Comparison of ENCODE assay signal across 24 mouse cellular contexts in genomic region chr14:58087326-58087725, GRCm38 (mm10). TPM values are rescaled to one million over a fixed set of nuclear protein-coding genes. Genes with fewer than 3 reads are reported as not detected.
DNase-seq lines count a peak whose midpoint lies in the region; ATAC-seq and TF ChIP-seq lines count a peak whose summit lies in the region.
"Had no signal": no experiment of that assay in that cellular context is flagged by ENCODE, and none has a peak within 500 bp of the region (broad histone marks: within the 10 kb centered on the region; RNA-seq: fewer than 3 reads in every experiment).

No protein-coding gene starts in this region.

- H3K4me2 ChIP-seq in intestine, postnatal 0 days (replicated peaks; ENCODE audit: low read depth): peak overlapping the region; percentile 35; the same call in 1 of the 2 replicates
- H3K4me2 ChIP-seq: embryonic facial prominence, embryonic 15.5 days; forebrain, embryonic 15.5 days; heart, embryonic 12.5 days; hindbrain, embryonic 12.5 days; limb, embryonic 13.5 days; liver, embryonic 12.5 days; midbrain, embryonic 11.5 days had no signal

- DNase-seq in cerebellum, adult 18-20 months: peak; percentile 38
- DNase-seq in cerebellum, adult 9-11 months: no peak
- peak; percentile 58 for DNase-seq in kidney, adult 2 months
- no peak for DNase-seq in kidney, postnatal 4 days
- DNase-seq in ES-CJ7 (ENCODE audit: low read depth, low spot score): peak; percentile 84
- no peak for DNase-seq in heart, postnatal 10 days
- no peak for DNase-seq in left cerebral cortex, adult 8-10 months (ENCODE audit: low spot score in 2 of 2)
- DNase-seq: adrenal gland, postnatal 36 days; gastrocnemius, postnatal 25 days; heart, adult 18-20 months; heart, postnatal 14 days; lung, adult 18-20 months; lung, postnatal 10 days; thymus, postnatal 25 days had no signal

- no peak overlapping the region for H3K27ac ChIP-seq in kidney, adult 2 months (ENCODE audit: insufficient read depth, low read depth, low read length)
- no peak overlapping the region for H3K27ac ChIP-seq in intestine, postnatal 0 days (ENCODE audit: low read depth, low read length)
- H3K27ac ChIP-seq: embryonic facial prominence, embryonic 15.5 days; forebrain, embryonic 15.5 days; hindbrain, embryonic 12.5 days; layer of hippocampus, adult 2 months; limb, embryonic 13.5 days; liver, embryonic 12.5 days had no signal

- H3K9ac ChIP-seq in intestine, postnatal 0 days (ENCODE audit: low read depth, low read length): no peak overlapping the region
- H3K9ac ChIP-seq: embryonic facial prominence, embryonic 15.5 days; forebrain, embryonic 15.5 days; heart, embryonic 12.5 days; hindbrain, embryonic 12.5 days; limb, embryonic 13.5 days; liver, embryonic 12.5 days had no signal

- no peaks in the 10 kb centered on the region for H3K9me3 ChIP-seq in intestine, postnatal 0 days (ENCODE audit: control insufficient read depth)
- H3K9me3 ChIP-seq: embryonic facial prominence, embryonic 15.5 days; forebrain, embryonic 15.5 days; heart, embryonic 12.5 days; hindbrain, embryonic 12.5 days; liver, embryonic 12.5 days had no signal

- ATAC-seq in intestine, postnatal 0 days: peak; percentile 70
- ATAC-seq: forebrain, embryonic 15.5 days; liver, embryonic 12.5 days had no signal

- intact Hi-C loops in heart, postnatal 10 days (cut with DNase I): no loop called here

- H3K4me3 ChIP-seq in kidney, adult 2 months (ENCODE audit: insufficient read depth, low read depth, low read length): no peak overlapping the region
- no peak overlapping the region for H3K4me3 ChIP-seq in intestine, postnatal 0 days (ENCODE audit: low read depth, low read length)
- H3K4me3 ChIP-seq: embryonic facial prominence, embryonic 15.5 days; forebrain, embryonic 15.5 days; heart, embryonic 12.5 days; hindbrain, embryonic 12.5 days; layer of hippocampus, adult 2 months; limb, embryonic 13.5 days; liver, embryonic 12.5 days had no signal

- peaks cover 1% of the 10 kb centered on the region for H3K36me3 ChIP-seq in kidney, adult 2 months (ENCODE audit: control insufficient read depth, insufficient read depth, low read length)
- 0 out of 2 replicates have a peak, but pooled peaks cover 4% of the 10 kb centered on the region for H3K36me3 ChIP-seq in intestine, postnatal 0 days (ENCODE audit: control insufficient read depth, insufficient read depth)
- H3K36me3 ChIP-seq: embryonic facial prominence, embryonic 15.5 days; forebrain, embryonic 15.5 days; hindbrain, embryonic 12.5 days; limb, embryonic 13.5 days; liver, embryonic 12.5 days had no signal

- H3K27me3 ChIP-seq in kidney, adult 2 months (replicated peaks; ENCODE audit: control insufficient read depth, insufficient read depth, low read length): no peaks in the 10 kb centered on the region
- H3K27me3 ChIP-seq in intestine, postnatal 0 days (replicated peaks; ENCODE audit: control insufficient read depth, insufficient read depth, low read length): no peaks in the 10 kb centered on the region
- H3K27me3 ChIP-seq: forebrain, embryonic 15.5 days had no signal

- 42% methylated on average over 4 of the region's 4 CpGs for WGBS in kidney, adult 2 months
- 35% methylated on average over 4 of the region's 4 CpGs for WGBS in intestine, postnatal 0 days

- no peak for TF ChIP-seq POLR2A in kidney, adult 2 months (IDR thresholded peaks at IDR 0.05; ENCODE audit: low read depth, low read length)

- no peak for TF ChIP-seq CTCF in kidney, adult 2 months (conservative IDR thresholded peaks at IDR 0.05; ENCODE audit: insufficient read depth, insufficient read length, low read depth, low read length)
- no peak for TF ChIP-seq CTCF in intestine, postnatal 0 days (IDR thresholded peaks at IDR 0.05; ENCODE audit: low read depth)

- H3K4me1 ChIP-seq in kidney, adult 2 months (ENCODE audit: control insufficient read depth, insufficient read depth, low read length): no peaks in the 10 kb centered on the region
- H3K4me1 ChIP-seq in intestine, postnatal 0 days (replicated peaks; ENCODE audit: control insufficient read depth, insufficient read depth, low read length): no peaks in the 10 kb centered on the region
- H3K4me1 ChIP-seq: forebrain, embryonic 15.5 days; limb, embryonic 13.5 days; liver, embryonic 12.5 days had no signal

RNA-seq across cellular contexts. Expression of gene Fgf9, which starts 17.0 kb away (rescaled TPM):
- polyA plus RNA-seq in kidney, adult 2 months (2012; rRNA removed): 5.3 and 7.1 TPM in 2 replicates
- 5.7 TPM in 2 replicates for polyA plus RNA-seq in intestine, postnatal 0 days (2015; fragmentation: Nextera tagmentation; extraction: Ambion mirVana)
- 10 to 100 TPM in 1 of 2 experiments, 1 to 10 TPM in 1; 5.2 to 11.0 TPM for total RNA-seq in heart, postnatal 10 days (2021)
- total RNA-seq in left cerebral cortex, adult 8-10 months (2022): 10 to 100 TPM; 21.8 to 25.9 (median 23.7) TPM
- polyA plus RNA-seq: spleen, adult 2 months had no signal

Comparison
In these comparisons a context has a peak if more than half of its experiments do, and no peak if none do; other contexts are left out.
1. DNase-seq: peak in cerebellum, adult 18-20 months (2 of 2), kidney, adult 2 months (single experiment) and ES-CJ7 (single experiment); none in cerebellum, adult 9-11 months (single experiment), kidney, postnatal 4 days (0 of 2), heart, postnatal 10 days (0 of 2) and left cerebral cortex, adult 8-10 months (0 of 2).